Mouse (Mus musculus): Measurements from ENCODE around the gene Hist1h4h.

Hist1h4h gene

GRCm38 (mm10) chr13:23576906-23577639 is 46.2 kb downstream of the Hist1h4h start:
- DNase-seq, result no peak

GRCm38 (mm10) chr13:23577835-23578234 is 47.0 kb downstream of the Hist1h4h start:
- no peak for DNase-seq

Data from cerebellum, adult 9-11 months (tissue).